Mouse (Mus musculus): ENCODE measurements at regions not wholly inside any gene's neighbourhood (a gene's known extent, or its start where the extent isn't known, plus 50 kb on each side); places are given as distances from the start of the nearest gene placed in this dataset.

DNA sequence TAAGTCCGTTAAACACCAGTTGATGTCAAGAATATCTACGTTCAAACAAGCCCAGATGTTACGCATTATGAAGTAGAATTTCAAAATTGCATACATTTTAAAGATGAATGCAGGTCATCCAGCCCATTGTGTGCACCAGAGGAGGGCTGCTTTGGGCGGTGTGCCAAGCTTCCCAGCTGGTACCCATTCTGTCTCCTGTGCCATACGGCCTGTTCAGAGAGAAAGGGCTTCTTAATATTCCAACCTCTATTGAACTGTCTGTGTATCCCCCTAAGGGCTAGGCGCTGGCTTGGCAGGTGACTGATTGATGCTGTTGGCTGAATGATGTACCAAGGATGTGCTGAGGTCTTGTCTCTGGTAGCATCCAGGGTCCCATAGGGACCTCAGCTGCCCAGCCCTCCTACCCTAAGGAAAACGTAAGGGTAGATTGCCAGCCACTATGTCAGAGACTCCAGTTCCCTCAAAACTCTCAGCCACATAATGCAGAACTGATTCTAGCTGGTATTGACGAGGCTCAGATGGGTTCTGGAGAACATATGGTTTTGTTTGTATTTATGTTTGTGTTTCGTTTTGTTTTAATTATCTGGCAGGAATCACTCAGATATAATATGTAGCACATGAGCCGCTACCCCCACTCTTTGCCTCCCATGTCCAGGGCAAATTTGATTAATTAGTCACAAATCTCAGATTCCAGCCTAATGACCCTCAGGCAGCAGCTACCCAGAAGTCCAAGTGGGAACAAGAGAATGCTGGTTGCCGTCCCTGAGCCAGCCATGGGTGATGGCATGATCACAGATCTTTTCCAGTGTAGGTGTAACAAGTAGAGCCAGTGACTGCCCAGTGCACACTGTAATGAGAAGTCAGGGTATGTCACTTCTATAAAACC lies 212.0 kb upstream of the Usp24 start:
- DNase-seq (ENCODE audit: low spot score in 2 of 2), result no peak

DNA sequence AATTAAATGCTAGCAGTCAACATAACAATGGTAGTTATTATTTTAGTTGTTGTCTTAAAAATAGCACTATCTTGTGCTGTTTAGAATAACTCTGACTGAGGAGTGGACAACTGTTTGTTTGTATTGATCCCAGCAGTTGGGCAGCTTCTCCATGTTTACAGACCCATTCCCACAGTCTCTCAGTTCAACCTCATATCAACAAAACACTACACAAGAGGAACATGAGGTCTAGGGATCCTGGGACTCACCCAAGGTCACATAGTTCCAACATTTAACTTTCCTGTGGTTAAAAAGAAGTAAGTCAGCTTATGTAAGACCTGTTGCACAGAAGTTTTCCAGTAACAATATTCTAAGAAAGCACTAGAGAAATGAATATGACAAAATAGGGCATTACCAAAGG lies 203.0 kb upstream of the Usp24 start:
- no peak for DNase-seq (ENCODE audit: low spot score in 2 of 2)

DNA sequence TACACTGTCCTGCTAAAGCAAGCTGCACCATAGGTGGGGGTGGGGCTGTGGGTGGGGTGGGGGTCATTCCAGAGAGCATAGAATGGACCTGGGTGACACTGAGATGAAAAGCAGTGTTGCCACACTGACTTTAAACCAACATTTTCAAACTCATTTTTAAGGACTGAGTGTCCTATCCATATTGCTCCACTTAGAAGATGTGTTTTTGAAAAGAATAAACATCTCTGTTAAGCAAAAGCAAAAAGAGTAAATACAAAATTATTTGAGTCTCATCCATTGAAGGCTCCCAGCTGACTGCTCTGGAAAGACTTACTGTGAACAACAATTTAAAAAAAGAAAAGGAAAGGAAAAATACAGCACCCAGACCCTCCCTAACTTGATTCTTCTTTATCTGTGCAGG lies 202.3 kb upstream of the Usp24 start:
- DNase-seq (ENCODE audit: low spot score in 2 of 2), result no peak

DNA sequence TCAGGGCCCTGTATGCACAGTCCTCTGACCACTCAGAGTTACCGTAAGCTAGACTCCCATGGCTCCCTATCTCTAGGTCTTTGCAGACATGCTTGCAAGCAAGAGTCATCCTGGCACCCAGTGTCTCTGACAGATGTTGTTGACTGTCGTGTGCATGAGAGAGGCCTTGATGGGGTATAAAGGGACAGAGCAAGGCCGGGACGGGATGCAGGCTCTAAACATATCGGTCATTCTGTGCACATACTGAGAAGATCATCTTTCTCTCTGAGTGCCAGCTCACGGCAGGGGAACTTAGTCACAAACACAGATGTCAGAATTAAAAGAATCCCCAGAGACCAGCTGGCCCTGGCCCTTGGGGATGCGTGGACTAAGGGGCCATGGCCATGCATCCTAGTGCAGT lies 199.4 kb upstream of the Usp24 start:
- no peak for DNase-seq (ENCODE audit: low spot score in 2 of 2)

DNA sequence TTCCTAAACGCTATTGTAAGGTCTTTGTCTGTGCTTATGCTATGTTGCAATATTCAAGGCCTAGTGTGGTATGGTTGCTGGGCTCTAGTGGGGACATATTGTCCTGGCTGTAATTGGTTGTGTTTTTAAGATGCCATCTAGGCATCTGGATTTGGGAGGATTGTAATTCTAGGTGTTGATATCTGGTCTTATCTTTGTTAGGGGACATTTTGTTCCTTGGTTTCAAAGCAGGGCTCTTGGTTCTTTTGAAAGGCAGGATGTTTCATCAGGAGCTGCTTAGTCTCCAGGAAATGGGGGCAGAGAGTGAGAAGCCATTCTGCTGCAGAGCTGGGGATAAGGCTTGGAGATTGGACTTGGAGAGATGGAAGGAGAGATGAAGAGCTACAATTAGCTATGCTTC lies 194.7 kb upstream of the Usp24 start:
- no peak for DNase-seq (ENCODE audit: low spot score in 2 of 2)

DNA sequence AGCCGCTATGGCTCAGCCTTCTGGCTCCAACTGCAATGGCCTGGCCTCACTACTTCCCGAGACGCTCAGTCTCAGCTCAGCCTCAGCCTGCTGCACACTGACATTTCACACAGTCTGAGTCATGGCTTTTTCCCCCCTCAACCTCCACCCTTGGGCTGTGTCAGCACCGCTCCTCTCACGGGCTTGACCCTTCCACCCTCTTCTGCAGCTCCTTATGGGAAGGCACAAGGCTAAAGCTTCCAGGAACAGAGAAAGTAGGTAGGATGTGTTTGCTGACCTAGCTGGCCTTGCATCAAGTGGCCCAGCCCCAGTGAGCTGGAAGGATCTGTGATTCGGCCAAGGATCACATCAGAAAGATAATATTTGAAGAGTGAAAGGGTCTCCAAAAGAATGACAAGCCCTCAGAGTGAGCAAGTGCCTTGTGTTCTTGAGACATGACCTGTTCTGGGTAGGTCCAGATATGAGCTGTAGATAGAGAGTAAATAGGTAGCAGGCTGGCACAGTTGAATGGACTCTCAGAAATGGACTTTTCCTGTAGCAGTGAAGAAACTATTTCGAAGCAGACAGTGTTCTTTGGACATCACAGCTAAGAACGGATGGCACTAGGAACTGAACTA lies 192.9 kb upstream of the Usp24 start:
- no peak for DNase-seq (ENCODE audit: low spot score in 2 of 2)

DNA sequence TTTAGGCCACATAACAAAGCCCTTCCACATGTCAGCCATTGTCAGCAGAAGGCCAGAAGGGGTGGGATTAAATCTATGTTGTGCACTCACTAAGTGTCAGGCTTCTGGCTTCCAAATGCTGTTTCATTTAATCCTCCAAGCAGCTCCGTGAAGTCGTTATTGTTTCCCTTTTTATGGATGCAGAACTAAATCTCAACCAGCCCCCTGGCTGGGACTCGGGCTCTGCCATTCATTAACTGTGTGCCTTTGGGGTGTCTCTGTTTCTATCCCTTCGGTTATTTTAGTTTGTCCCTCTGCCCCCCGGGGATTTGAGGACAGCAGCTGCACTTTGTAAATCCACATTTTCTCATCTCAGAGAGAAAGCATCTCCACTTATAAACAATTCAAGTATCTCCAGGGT lies 188.8 kb upstream of the Usp24 start:
- no peak for DNase-seq (ENCODE audit: low spot score in 2 of 2)

DNA sequence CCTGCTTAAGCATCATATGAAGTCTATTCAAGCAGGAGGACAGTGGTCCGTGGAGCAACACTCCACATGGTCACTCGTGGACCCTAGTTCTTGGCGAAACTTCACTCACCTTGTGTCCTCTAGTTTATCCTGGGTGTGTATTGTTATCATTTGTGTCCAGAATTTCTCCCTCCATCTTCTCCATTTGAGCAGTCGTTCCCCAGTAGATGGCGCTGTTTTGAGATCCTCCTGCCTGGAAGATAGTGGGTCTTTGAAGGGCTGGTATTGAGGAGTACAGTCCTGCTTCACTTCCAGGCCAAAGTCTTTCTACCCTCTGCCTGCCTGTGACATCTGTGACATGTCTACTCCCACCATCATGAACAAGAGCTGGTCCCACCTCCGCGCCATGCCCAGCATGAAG lies 188.4 kb upstream of the Usp24 start:
- no peak for DNase-seq (ENCODE audit: low spot score in 2 of 2)

DNA sequence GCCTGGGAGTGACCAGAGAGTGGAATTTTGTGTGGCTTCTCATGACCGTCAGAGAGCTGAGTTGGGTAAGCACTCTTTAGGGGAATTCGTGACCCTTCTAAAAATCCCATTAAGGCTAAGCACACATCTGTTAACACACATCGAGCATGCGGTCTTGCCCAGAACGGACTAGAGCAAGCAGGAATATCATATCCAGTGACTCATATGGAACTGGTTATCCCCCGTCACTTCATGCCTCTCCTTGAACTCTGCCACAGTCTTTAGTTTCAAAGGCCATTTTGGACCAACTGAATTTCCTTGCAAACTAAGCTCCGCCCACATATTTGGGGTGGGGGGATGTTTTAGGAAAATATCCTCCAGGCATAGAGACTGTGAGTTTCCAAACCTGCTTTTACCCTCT lies 186.7 kb upstream of the Usp24 start:
- no peak for DNase-seq (ENCODE audit: low spot score in 2 of 2)

DNA sequence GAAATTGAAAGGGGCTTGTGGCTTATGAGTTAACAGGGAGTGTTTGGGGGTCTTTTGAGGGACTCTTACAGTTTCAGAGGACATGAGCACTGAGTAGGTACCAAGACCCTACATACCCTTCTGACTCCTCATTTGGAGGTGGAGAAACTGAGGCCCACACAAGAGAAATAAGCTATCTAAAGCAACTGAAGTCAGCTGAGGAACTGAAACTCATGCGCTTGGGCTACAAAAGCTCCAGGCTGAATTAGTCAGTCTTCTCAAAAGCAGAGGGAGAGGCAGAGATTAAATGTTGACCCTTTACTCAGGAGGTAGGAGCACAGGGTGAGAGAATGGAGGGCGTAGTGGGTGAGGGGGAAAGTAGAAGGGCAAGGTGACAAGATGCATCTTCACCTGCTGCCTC lies 186.2 kb upstream of the Usp24 start:
- no peak for DNase-seq (ENCODE audit: low spot score in 2 of 2)

DNA sequence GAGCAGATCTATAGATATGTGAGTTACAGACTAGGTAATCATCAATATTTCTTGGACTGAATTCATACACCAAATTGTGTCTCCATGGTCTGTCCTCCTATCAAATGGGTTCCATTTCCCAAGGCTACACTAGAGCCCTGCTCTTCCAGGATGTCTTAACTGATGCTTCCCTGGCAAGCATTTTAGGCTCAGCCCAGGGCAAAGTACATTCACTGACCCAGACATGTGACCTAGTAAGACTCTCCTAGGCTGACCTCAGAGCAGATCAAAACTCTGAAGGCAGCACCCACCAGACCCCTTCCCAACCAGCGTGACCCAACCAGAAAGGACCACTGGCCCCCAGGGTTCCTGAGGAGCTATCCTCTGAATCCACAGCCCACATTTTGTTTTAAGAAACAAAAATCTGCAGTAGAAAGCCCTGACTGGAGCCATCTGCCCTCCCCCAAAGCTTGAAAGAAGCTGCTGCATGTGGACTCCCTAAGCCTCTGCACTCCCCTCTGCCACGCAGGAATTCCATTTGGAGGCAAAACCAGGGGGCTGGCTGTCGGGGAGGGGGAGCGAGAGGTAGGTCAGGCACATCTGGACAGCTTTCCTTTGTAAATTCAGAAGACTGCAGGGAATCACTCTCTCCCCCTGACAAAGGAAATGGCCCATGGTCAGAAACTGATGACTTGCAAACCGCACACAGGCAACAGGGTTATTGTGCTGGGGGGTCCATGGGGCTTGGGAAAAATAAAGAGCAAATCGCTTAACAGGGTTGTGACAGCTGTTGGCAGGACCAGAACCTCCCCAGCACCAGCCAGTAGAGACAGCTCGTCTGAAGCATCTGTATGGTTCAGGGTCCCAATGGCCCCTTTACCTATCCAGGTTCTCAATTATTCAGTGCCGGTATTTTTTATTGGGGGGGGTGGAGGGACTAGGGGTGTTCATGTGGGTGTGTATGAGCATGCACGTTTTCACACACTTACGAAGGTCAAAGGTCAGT lies 182.0 kb upstream of the Usp24 start:
- no peak for DNase-seq (ENCODE audit: low spot score in 2 of 2)

DNA sequence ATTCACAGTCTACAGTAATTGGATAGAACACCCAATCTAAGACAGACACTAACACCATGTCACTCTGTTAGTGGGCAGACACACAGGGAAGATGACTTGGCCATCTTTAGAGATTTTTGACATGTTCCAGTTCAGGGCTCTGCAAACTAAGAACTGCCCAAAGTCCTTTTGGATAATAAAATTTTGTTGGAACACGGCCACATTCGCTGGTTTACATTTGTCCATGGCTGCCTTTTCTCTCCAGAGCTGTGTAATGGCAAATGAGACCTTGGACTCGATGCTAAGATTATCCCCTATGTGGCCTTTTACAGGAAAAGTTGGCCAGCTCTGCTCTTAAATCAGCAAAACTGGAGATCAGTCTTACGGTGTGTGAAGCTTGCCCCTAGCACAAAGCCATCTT lies 173.3 kb upstream of the Usp24 start:
- no peak for DNase-seq (ENCODE audit: low spot score in 2 of 2)

DNA sequence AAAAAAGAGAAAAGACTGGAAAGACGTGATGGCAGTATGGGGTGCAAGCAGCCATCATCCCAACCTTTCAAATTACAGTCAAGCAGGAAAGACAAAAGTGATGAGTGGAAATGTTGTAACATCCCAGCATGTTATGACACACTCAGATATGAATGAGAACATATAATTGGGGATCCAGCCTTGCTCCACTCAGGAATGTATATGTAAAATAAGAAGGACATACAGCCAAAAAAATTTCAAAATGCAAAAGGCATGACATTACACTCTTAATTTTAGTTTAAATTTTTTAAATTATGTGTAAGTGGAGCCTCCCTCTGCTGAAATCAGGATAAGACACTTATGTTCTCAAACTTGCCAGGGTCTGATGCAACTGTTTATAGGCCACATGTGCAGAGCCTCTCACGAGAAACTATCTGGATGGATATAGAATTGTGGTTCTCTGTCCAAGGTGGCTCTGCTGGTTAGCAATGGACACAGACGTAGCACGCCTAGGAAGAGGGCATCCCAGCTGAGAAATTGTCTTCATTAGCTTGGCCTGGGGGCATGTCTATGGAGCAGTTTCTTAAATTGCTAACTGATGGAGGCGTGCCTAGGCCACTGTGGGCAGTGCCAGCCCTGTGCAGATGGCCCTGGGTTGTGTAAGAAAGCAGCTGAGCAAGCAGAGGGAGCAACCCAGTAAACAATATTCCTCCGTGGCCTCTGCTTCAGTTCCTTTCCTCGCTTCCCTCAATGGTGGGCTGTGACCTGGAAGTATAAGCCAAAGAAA lies 171.5 kb upstream of the Usp24 start:
- no peak for DNase-seq (ENCODE audit: low spot score in 2 of 2)

DNA sequence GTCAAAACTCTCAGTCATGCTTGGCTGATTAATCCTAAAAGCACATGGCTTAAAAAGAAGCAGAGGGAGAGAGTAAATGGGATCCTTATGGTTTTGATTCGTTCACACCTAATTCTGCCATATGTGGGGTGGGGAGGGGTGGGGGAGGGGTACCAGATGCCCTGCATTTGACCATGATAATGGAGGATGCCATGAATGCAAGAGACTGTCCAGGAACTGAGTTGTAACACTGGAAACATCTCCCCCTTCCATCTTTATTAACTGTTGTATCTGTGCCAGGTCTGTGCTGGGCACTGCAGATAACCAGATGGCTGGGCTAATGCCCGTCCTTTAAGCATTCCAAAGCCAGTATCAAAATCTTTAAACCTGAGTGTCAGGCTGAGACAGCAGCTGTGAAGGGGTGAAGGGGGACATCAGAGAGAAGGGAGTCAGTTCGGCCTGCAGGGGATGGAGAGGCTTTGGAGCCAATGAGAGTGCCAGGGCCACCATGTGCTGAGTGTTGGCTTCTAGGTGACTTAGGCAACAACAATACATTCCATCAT lies 169.0 kb upstream of the Usp24 start:
- DNase-seq (ENCODE audit: low spot score in 2 of 2), result no peak

DNA sequence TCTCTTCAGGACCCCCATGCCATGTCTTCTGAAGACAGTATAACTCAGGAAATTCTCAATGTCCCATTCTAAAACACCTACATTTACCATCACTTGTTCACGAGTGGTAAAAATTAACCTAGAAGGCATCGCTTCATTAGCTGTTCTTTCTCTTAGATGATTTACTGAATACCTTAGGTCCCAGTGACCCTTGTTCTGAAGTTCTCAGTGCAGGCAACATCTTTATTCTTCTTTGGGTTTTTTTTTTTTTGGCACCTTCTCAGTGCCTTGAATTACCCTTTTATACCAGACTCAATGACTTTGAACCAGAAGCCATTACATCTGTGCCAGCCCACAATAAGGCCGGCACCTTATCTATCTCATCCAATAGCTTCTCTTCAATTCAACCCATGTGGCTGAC lies 167.1 kb upstream of the Usp24 start:
- no peak for DNase-seq (ENCODE audit: low spot score in 2 of 2)

DNA sequence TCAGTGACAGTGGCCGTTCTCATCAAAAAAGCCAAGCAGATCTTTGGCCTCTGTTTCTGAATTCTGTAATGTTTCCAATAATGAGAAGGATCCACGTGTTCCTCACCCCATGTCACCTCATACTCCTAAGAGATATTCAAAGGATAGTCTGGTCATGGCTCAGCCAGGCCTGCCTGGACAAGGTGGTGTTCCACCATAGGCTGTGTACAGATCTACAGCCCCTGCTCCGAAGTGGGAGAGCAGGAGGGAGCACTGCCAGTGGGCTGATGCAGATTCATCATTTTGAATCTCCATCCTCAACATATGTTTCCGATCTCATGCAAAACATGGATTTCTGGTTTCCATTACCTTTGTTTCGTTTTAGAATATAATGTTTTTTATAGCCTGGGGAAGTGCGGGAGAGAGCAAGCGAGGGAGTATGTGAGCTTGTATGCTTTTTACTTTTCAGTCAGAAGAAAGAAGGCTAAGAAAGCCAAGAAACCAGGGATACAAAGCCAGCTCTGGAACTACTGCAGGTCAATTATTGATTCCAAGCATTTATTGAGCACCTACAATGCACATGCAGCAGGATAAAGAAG lies 166.5 kb upstream of the Usp24 start:
- DNase-seq (ENCODE audit: low spot score in 2 of 2), result no peak

DNA sequence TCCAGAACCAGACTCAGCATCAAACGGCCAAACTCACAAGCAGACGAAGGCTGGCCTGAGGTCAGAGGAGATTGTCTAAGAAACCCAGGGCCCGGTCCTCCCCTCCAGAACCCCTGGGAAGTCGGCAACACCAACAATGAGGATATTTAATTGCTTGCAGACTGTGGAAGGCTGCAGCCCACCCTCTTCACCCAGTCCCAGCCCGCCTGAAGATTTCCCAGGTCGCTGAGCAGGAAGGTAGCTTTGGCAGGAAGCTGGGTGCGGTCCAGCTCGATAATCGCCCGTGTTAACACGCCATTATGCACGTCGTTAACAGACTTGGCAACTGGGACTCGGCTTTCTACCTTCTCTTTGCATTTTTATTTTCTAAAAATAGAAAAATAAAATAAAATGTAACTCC lies 165.2 kb upstream of the Usp24 start:
- no peak for DNase-seq (ENCODE audit: low spot score in 2 of 2)

DNA sequence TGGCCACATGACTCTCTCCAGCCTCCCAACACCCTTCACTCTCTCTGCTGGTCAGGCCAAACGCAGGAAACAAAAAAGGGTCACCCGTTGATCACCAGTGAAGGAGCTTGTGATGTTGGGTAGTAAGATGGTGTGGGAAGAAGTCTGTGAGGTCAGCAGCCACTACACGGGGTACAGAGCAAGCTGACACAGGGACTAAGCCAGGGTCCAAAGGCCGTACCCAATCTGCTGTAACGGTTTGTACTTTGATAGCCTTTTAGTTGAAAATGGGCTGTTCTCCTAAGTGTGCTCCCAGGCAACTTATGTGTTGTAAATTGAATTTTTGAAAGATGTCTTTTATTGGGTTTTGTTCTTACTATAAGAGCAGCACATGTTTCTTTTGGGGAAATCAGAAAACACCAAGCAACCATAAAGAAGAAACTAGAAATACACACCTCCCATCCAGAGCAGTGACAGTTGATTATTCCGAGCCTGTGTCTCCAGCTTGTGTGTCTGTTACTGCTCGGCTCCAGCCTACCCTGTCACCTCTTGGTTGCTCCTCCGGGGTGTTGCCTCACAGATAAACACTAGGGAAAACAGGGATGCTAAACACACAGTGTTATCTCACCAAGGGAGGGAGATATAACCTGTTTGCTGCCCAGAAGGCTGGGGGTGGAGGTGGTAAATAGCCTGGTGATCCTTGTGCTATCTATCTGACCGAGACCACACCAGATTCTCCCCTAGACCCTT lies 158.4 kb upstream of the Usp24 start:
- DNase-seq (ENCODE audit: low spot score in 2 of 2), result no peak

DNA sequence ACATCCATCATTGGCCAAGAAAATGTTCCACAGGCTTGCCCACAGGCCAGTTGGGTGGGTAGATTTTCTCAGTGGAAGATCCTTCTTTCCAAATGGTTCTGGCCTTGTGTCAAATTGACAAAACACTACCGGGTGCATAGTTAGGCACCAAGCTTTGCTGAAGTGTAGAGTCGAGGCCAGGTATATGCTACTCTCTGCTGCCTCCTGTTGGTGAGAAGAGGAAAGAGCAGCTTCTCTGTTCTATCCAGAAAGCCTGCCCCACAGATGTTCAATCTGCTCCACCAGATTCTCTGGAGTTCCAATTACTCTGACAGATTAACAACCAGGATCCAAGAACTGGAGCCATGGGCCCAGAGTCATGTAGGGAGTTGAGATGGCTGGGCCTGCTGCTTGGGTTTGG lies 154.4 kb upstream of the Usp24 start:
- no peak for DNase-seq (ENCODE audit: low spot score in 2 of 2)

DNA sequence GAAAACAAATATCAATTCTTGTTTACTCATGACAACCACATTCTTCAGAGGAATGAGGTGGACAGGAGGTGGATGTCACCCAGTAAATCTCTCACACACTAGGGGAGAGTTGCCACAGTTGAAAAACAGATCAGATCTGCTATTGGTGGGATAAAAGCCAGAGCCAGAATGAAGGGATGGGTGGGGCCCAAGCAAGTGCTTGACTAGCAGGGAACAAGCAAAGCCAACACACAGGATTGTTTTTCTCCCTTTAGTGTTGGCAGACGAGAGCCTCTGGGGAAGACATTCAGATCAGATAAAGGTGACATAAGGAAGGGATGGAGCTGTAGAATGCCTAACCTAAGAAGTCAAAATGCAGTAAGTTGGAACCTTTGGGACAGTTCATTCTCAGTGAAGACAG lies 153.5 kb upstream of the Usp24 start:
- DNase-seq (ENCODE audit: low spot score in 2 of 2), result no peak
